In the genomic region with DNA sequence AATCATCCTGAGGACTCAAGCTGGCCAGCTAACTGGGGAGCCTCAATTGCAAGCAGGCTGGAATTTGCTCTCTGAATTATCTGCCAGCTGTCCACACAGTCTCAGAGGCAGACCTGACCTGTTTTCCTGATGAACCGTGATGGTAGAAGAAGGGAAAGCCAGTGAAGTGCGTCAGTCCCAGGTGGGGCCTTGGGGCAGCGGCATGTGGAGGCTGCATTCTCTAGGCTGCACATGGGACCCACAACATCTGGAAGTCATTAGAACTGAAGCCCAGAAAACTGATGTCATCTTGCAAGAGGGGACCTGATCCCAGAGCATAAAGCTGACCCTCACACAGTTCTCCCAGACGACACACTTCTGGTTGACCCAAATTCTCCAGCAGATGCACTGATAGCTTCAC, we compare ENCODE assay signal across 21 mouse cellular contexts.
DNase-seq lines count a peak whose midpoint lies in the region; ATAC-seq and TF ChIP-seq lines count a peak whose summit lies in the region.
"Had no signal": no experiment of that assay in that cellular context is flagged by ENCODE, and none has a peak within 500 bp of the region (broad histone marks: within the 10 kb centered on the region; RNA-seq: fewer than 3 reads in every experiment).

No protein-coding gene starts in this region.

- DNase-seq in cerebellum, adult 9-10 months, result peak; percentile 5
- DNase-seq in cerebellum, postnatal 4 days (ENCODE audit: low spot score in 2 of 2), result no peak
- peak; percentile 23 to 33 for DNase-seq in heart, adult 2 months
- no peak for DNase-seq in heart, embryonic 10.5 days (ENCODE audit: low spot score)
- DNase-seq in embryo, embryonic 10.5 days (ENCODE audit: low spot score), result peak; percentile 15
- peak; percentile 23 for DNase-seq in forelimb bud, embryonic 11.5 days (ENCODE audit: low read depth, low spot score)
- no peak for DNase-seq in thymus, adult 18-20 months
- no peak for DNase-seq in forebrain, embryonic 14.5 days (ENCODE audit: low spot score)
- DNase-seq: adrenal gland, postnatal 36 days; B cell, adult 2 months; heart, postnatal 36 days; kidney, postnatal 36 days; liver, postnatal 0 days; lung, postnatal 14 days; right cerebral cortex, postnatal 25 days had no signal

- no peaks in the 10 kb centered on the region for H3K79me2 ChIP-seq in heart, adult 2 months (replicated peaks; ENCODE audit: control insufficient read depth, insufficient read depth, low read length)

- TF ChIP-seq POLR2A in heart, adult 2 months (IDR thresholded peaks at IDR 0.05; ENCODE audit: insufficient read depth, low read depth, low read length), result no peak

- no peak overlapping the region for H3K27ac ChIP-seq in heart, adult 2 months
- no peak overlapping the region for H3K27ac ChIP-seq in heart, embryonic 10.5 days
- H3K27ac ChIP-seq in forebrain, embryonic 14.5 days (ENCODE audit: low read depth, low read length), result no peak overlapping the region
- H3K27ac ChIP-seq: forebrain, embryonic 12.5 days; hindbrain, embryonic 14.5 days; stomach, postnatal 0 days had no signal

- H3K36me3 ChIP-seq in heart, adult 2 months (ENCODE audit: control insufficient read depth, insufficient read depth, low read length), result no peaks in the 10 kb centered on the region
- no peaks in the 10 kb centered on the region for H3K36me3 ChIP-seq in heart, embryonic 10.5 days
- no peaks in the 10 kb centered on the region for H3K36me3 ChIP-seq in forebrain, embryonic 14.5 days (ENCODE audit: control insufficient read depth, insufficient read depth, low read length)
- H3K36me3 ChIP-seq: forebrain, embryonic 12.5 days had no signal

- intact Hi-C loops in heart, adult 2 months (cut with DNase I), result no loop called here

- no peak for TF ChIP-seq EP300 in heart, adult 2 months (IDR thresholded peaks at IDR 0.05; ENCODE audit: insufficient read depth, low read depth, low read length)

- no peaks in the 10 kb centered on the region for H3K27me3 ChIP-seq in heart, adult 2 months (ENCODE audit: control insufficient read depth, insufficient read depth, low read length)
- H3K27me3 ChIP-seq in heart, embryonic 10.5 days (ENCODE audit: insufficient read depth, poor library complexity, severe bottlenecking), result peaks cover 5% of the 10 kb centered on the region; the same call in 1 of the 2 replicates
- H3K27me3 ChIP-seq in forebrain, embryonic 14.5 days (replicated peaks; ENCODE audit: control insufficient read depth, insufficient read depth, low read length), result no peaks in the 10 kb centered on the region
- H3K27me3 ChIP-seq: forebrain, embryonic 12.5 days had no signal

- no peak overlapping the region for H3K4me3 ChIP-seq in heart, adult 2 months
- H3K4me3 ChIP-seq in heart, embryonic 10.5 days, result no peak overlapping the region
- H3K4me3 ChIP-seq in forebrain, embryonic 14.5 days (ENCODE audit: low read depth, low read length), result no peak overlapping the region
- H3K4me3 ChIP-seq: forebrain, embryonic 12.5 days; megakaryocyte, embryonic 14.5 days had no signal

- WGBS in heart, adult 2 months, result 48% methylated on average over 4 of the region's 4 CpGs
- 65% methylated on average over 4 of the region's 4 CpGs for WGBS in heart, embryonic 10.5 days
- WGBS in forebrain, embryonic 14.5 days, result 93% methylated on average over 4 of the region's 4 CpGs

- TF ChIP-seq CTCF in heart, adult 2 months (IDR thresholded peaks at IDR 0.05), result no peak

- H3K4me2 ChIP-seq in forebrain, embryonic 14.5 days (ENCODE audit: low read length), result no peak overlapping the region
- H3K4me2 ChIP-seq: forebrain, embryonic 12.5 days; heart, embryonic 11.5 days; hindbrain, embryonic 14.5 days had no signal

- ATAC-seq in forebrain, embryonic 14.5 days, result no peak
- ATAC-seq: liver, postnatal 0 days; midbrain, embryonic 16.5 days had no signal

- no peaks in the 10 kb centered on the region; the same call in 1 of the 2 replicates for H3K4me1 ChIP-seq in heart, adult 2 months (ENCODE audit: control insufficient read depth, insufficient read depth, low read length)
- no peaks in the 10 kb centered on the region for H3K4me1 ChIP-seq in heart, embryonic 10.5 days
- no peaks in the 10 kb centered on the region for H3K4me1 ChIP-seq in forebrain, embryonic 14.5 days (ENCODE audit: control insufficient read depth, insufficient read depth, low read length)
- H3K4me1 ChIP-seq: forebrain, embryonic 12.5 days had no signal

- no peaks in the 10 kb centered on the region for H3K9me3 ChIP-seq in heart, embryonic 10.5 days
- no peaks in the 10 kb centered on the region for H3K9me3 ChIP-seq in forebrain, embryonic 14.5 days (replicated peaks; ENCODE audit: control insufficient read depth, low read length)
- H3K9me3 ChIP-seq: forebrain, embryonic 12.5 days had no signal

- no peak overlapping the region for H3K9ac ChIP-seq in heart, adult 2 months (ENCODE audit: low read depth, low read length)
- no peak overlapping the region for H3K9ac ChIP-seq in forebrain, embryonic 14.5 days (ENCODE audit: low read length)
- H3K9ac ChIP-seq: forebrain, embryonic 12.5 days; hindbrain, embryonic 14.5 days; liver, postnatal 0 days had no signal

Comparison
In these comparisons a context has a peak if more than half of its experiments do, and no peak if none do; other contexts are left out.
1. DNase-seq: peak in cerebellum, adult 9-10 months (single experiment), heart, adult 2 months (2 of 2), embryo, embryonic 10.5 days (single experiment) and forelimb bud, embryonic 11.5 days (single experiment); none in cerebellum, postnatal 4 days (0 of 2), heart, embryonic 10.5 days (single experiment), thymus, adult 18-20 months (0 of 2) and forebrain, embryonic 14.5 days (single experiment).